Mouse (Mus musculus) mouse trophoblast stem cell (cell line): ENCODE data around the gene Snx32.
"Not testable (repeated sequence)": the region's sequence is repeated elsewhere in the genome, so short reads cannot be mapped to it uniquely, and the experiment has no call there.

Source experiments
- in situ Hi-C, 2 experiments: fragments of 300-500 bp; cut with MseI, MboI; formaldehyde crosslinking; loops; 2 replicates in 1 of 2; 3 replicates in 1 of 2; pipeline ENCODE4 v1.15.1; 2025

The Snx32 gene

GRCm38 (mm10) chr19:5512091-5513004 is 2.0 kb upstream of the Snx32 start:
- in situ Hi-C loops, result no loop called here

- in situ Hi-C loops, result no loop called here
These were observed 815 bp upstream of the Snx32 start for GRCm38 (mm10) chr19:5511074-5511632.

- in situ Hi-C loops, result no loop called here
These were observed 6.7 kb downstream of the Snx32 start, which contains the start of gene 1700020D05Rik for GRCm38 (mm10) chr19:5503687-5504086. TSS of gene 1700020D05Rik (minus strand) at chr19:5503787.

GRCm38 (mm10) chr19:5500330-5500875 is 9.9 kb downstream of the Snx32 start:
- in situ Hi-C loops, result no loop called here

- in situ Hi-C loops, result no loop called here
These were observed 14.3 kb downstream of the Snx32 start for GRCm38 (mm10) chr19:5496052-5496370.

- in situ Hi-C loops, result no loop called here
These were observed 14.8 kb downstream of the Snx32 start for GRCm38 (mm10) chr19:5495353-5496051.

GRCm38 (mm10) chr19:5494314-5494713 is 16.0 kb downstream of the Snx32 start:
- in situ Hi-C loops, result no loop called here

- in situ Hi-C loops, result not testable (repeated sequence)
These were observed 17.0 kb downstream of the Snx32 start for GRCm38 (mm10) chr19:5493301-5493721.

- in situ Hi-C loops, result no loop called here
These were observed 17.7 kb downstream of the Snx32 start for GRCm38 (mm10) chr19:5492641-5493040.

GRCm38 (mm10) chr19:5490898-5491708 is 19.2 kb downstream of the Snx32 start:
- in situ Hi-C loops, result no loop called here

GRCm38 (mm10) chr19:5490313-5490897 is 19.9 kb downstream of the Snx32 start, which contains the start of gene Cfl1:
TSS of gene Cfl1 (plus strand) at chr19:5490455.
- in situ Hi-C loops, result no loop called here

- in situ Hi-C loops, result not testable (repeated sequence)
These were observed 20.6 kb downstream of the Snx32 start for GRCm38 (mm10) chr19:5489721-5490120.

- in situ Hi-C loops, result no loop called here
These were observed 21.3 kb downstream of the Snx32 start for GRCm38 (mm10) chr19:5488878-5489571.

- in situ Hi-C loops, result no loop called here
These were observed 22.4 kb downstream of the Snx32 start, which contains the start of gene Mus81 for GRCm38 (mm10) chr19:5487768-5488550. TSS of gene Mus81 (minus strand) at chr19:5488402.

GRCm38 (mm10) chr19:5486771-5487170 is 23.6 kb downstream of the Snx32 start:
- in situ Hi-C loops, result no loop called here

GRCm38 (mm10) chr19:5486286-5486685 is 24.1 kb downstream of the Snx32 start:
- in situ Hi-C loops, result no loop called here

- in situ Hi-C loops, result no loop called here
These were observed 24.5 kb downstream of the Snx32 start for GRCm38 (mm10) chr19:5485821-5486220.

GRCm38 (mm10) chr19:5485371-5485770 is 25.0 kb downstream of the Snx32 start:
- in situ Hi-C loops, result no loop called here

GRCm38 (mm10) chr19:5484496-5484895 is 25.8 kb downstream of the Snx32 start:
- in situ Hi-C loops, result no loop called here
